Mouse (Mus musculus) liver, embryonic 11.5 days (tissue): ENCODE measurements around the gene Siglec1. TPM values are rescaled to one million over a fixed set of nuclear protein-coding genes. Genes with fewer than 3 reads are reported as not detected.

Experiments
- ATAC-seq: fragments of 200-750 bp; cut with Nextera tagmentation; replicated peaks from 2 replicates; pipeline ENCODE4 v1.8.0; 2017; ENCODE audit warnings: moderate number of reproducible peaks, mild to moderate bottlenecking, moderate TSS enrichment, moderate library complexity; ENCODE audit not compliant: low FRiP score
- DNase-seq: peaks from one replicate; pipeline ENCODE4 v3.0.0-alpha.2; 2017; ENCODE audit warnings: low spot score
- H3K27ac ChIP-seq: fragments of 300-500 bp; sonication (generic); 2 replicates; pipeline ENCODE4 v1.5.1; 2014; ENCODE audit warnings: mild to moderate bottlenecking, low read depth, low read length, control low read depth
- H3K27me3 ChIP-seq: fragments of 300-500 bp; sonication (generic); replicated peaks from 2 replicates; pipeline ENCODE4 v1.6.1; 2014; ENCODE audit warnings: low read length, mixed read lengths; ENCODE audit not compliant: control insufficient read depth, insufficient read depth
- H3K36me3 ChIP-seq: fragments of 300-500 bp; sonication (generic); 2 replicates; pipeline ENCODE4 v1.6.1; 2014; ENCODE audit warnings: mild to moderate bottlenecking, low read length, moderate library complexity, mixed read lengths; ENCODE audit not compliant: control insufficient read depth, insufficient read depth
- H3K4me1 ChIP-seq: fragments of 300-500 bp; sonication (generic); replicated peaks from 2 replicates; pipeline ENCODE4 v1.6.1; 2014; ENCODE audit warnings: low read length, mixed read lengths; ENCODE audit not compliant: control insufficient read depth, insufficient read depth
- H3K4me2 ChIP-seq: fragments of 300-500 bp; sonication (generic); 2 replicates; pipeline ENCODE4 v1.6.1; 2014; ENCODE audit warnings: mild to moderate bottlenecking, control low read depth, moderate library complexity
- H3K4me3 ChIP-seq: fragments of 300-500 bp; sonication (generic); 2 replicates; pipeline ENCODE4 v1.5.1; 2014; ENCODE audit warnings: low read depth, low read length, control low read depth
- H3K9ac ChIP-seq: fragments of 300-500 bp; sonication (generic); 2 replicates; pipeline ENCODE4 v1.6.1; 2014; ENCODE audit warnings: low read depth, low read length, control low read depth
- H3K9me3 ChIP-seq: fragments of 300-500 bp; sonication (generic); 2 replicates; pipeline ENCODE4 v1.6.1; 2016; ENCODE audit warnings: low read length, inconsistent platforms, mixed read lengths; ENCODE audit not compliant: control insufficient read depth
- WGBS: fragments of 180-500 bp; shearing (Covaris S2); extraction: QIAGEN DNeasy Blood & Tissue Kit; methylation state at CpG from one replicate; pipeline ENCODE4 v1.1.7; 2014; 5-methylcytosine and 5-hydroxymethylcytosine counted together
- microRNA-seq: library from miRNA; unstranded; fragments of <30 nt; microRNA quantifications from one replicate; pipeline ENCODE4, GENCODE M21; 2017; ENCODE audit warnings: borderline number of aligned reads
- polyA plus RNA-seq: library from polyadenylated mRNA; unstranded; fragments of >200 nt; fragmentation: Nextera tagmentation; extraction: Ambion mirVana; gene quantifications from 2 replicates; pipeline ENCODE4 v1.2.1, GENCODE M21; 2014

Siglec1 gene
- polyA plus RNA-seq, 1 experiment from 2014 or later, result 0.78 TPM

GRCm38 (mm10) chr2:131025230-131025629 is 61.3 kb downstream of the Siglec1 start:
- H3K4me3 ChIP-seq, result no peak overlapping the region
- DNase-seq, result no peak
- H3K36me3 ChIP-seq, result peaks cover 2% of the 10 kb centered on the region; the same call in 1 of the 2 replicates
- no peaks in the 10 kb centered on the region for H3K9me3 ChIP-seq
- H3K9ac ChIP-seq, result no peak overlapping the region
- no peaks in the 10 kb centered on the region for H3K27me3 ChIP-seq
- no peak overlapping the region for H3K27ac ChIP-seq
- 84% methylated on average over 2 of the region's 2 CpGs for WGBS
- peaks cover 8% of the 10 kb centered on the region; the same call in 1 of the 2 replicates for H3K4me1 ChIP-seq
- ATAC-seq, result no peak
- H3K4me2 ChIP-seq, result no peak overlapping the region

Small RNA genes within 50 kb of the gene (microRNA-seq; reads per million reads assigned to microRNA genes)
- gene Mir6973b, result not detected

Other genes with a start within 250 kb of the Siglec1 start
- 15.4 and 20.6 TPM in 2 replicates for gene 4930402H24Rik, start 180.4 kb downstream of the Siglec1 start, polyA plus RNA-seq
- 5.3 and 7.0 TPM in 2 replicates for gene Atrn, start 180.3 kb downstream of the Siglec1 start, polyA plus RNA-seq
- gene Gfra4, start 43.7 kb downstream of the Siglec1 start, polyA plus RNA-seq, result 2.9 and 3.5 TPM in 2 replicates
- gene Adam33, start 23.0 kb downstream of the Siglec1 start, polyA plus RNA-seq, result 0.31 and 0.95 TPM in 2 replicates
- gene Hspa12b, start 40.5 kb upstream of the Siglec1 start, polyA plus RNA-seq, result 5.5 TPM in 2 replicates
- not detected in 2 replicates for gene Gm11037, start 46.7 kb upstream of the Siglec1 start, polyA plus RNA-seq
- gene 1700037H04Rik, start 73.3 kb upstream of the Siglec1 start, polyA plus RNA-seq, result 130 TPM in 2 replicates
- 3.8 and 4.9 TPM in 2 replicates for gene Cenpb, start 93.3 kb upstream of the Siglec1 start, polyA plus RNA-seq
- gene Cdc25b, start 100.2 kb upstream of the Siglec1 start, polyA plus RNA-seq, result 76.4 and 85.4 TPM in 2 replicates
- 1.3 and 1.5 TPM in 2 replicates for gene Spef1, start 100.5 kb upstream of the Siglec1 start, polyA plus RNA-seq
- 18.1 and 19.2 TPM in 2 replicates for gene Ap5s1, start 120.3 kb upstream of the Siglec1 start, polyA plus RNA-seq
- 29.7 and 30.0 TPM in 2 replicates for gene Mavs, start 147.3 kb upstream of the Siglec1 start, polyA plus RNA-seq
- 37.1 and 41.7 TPM in 2 replicates for gene Pank2, start 175.7 kb upstream of the Siglec1 start, polyA plus RNA-seq